ENCODE assay signal across 12 mouse cellular contexts in genomic region chr6:144755304-144755703, GRCm38 (mm10).
"Had no signal": no experiment of that assay in that cellular context is flagged by ENCODE, and none has a peak within 500 bp of the region (broad histone marks: within the 10 kb centered on the region; RNA-seq: fewer than 3 reads in every experiment).

No protein-coding gene starts in this region.

- ATAC-seq: midbrain, embryonic 13.5 days had no signal

- H3K27me3 ChIP-seq: kidney, embryonic 15.5 days; limb, embryonic 13.5 days; liver, embryonic 13.5 days; midbrain, embryonic 13.5 days; neural tube, embryonic 15.5 days had no signal

- H3K9me3 ChIP-seq: kidney, embryonic 15.5 days; limb, embryonic 13.5 days; liver, embryonic 13.5 days; midbrain, embryonic 13.5 days; neural tube, embryonic 15.5 days had no signal

- H3K9ac ChIP-seq: kidney, embryonic 15.5 days; limb, embryonic 13.5 days; liver, embryonic 13.5 days; lung, embryonic 14.5 days; midbrain, embryonic 13.5 days; neural tube, embryonic 15.5 days had no signal

- DNase-seq: kidney, adult 2 months; kidney, postnatal 14 days; liver, embryonic 13.5 days; lung, embryonic 14.5 days; right cerebral cortex, adult 18-20 months; right cerebral cortex, postnatal 25 days; thymus, postnatal 4 days had no signal

- H3K4me3 ChIP-seq: kidney, embryonic 15.5 days; limb, embryonic 13.5 days; liver, embryonic 13.5 days; midbrain, embryonic 13.5 days; myocyte; neural tube, embryonic 15.5 days had no signal

- H3K4me2 ChIP-seq: kidney, embryonic 15.5 days; limb, embryonic 13.5 days; liver, embryonic 13.5 days; lung, embryonic 14.5 days; midbrain, embryonic 13.5 days; neural tube, embryonic 15.5 days had no signal

- H3K27ac ChIP-seq: kidney, embryonic 15.5 days; limb, embryonic 13.5 days; liver, embryonic 13.5 days; midbrain, embryonic 13.5 days; neural tube, embryonic 15.5 days had no signal

- H3K36me3 ChIP-seq: kidney, embryonic 15.5 days; limb, embryonic 13.5 days; liver, embryonic 13.5 days; midbrain, embryonic 13.5 days; neural tube, embryonic 15.5 days had no signal
